Mouse (Mus musculus) G1E (cell line): Measurements from ENCODE around the gene Gm47841. TPM values are rescaled to one million over a fixed set of nuclear protein-coding genes. Genes with fewer than 3 reads are reported as not detected.

Experiments used
- ATAC-seq: 2 replicates; pipeline ENCODE4 v1.8.0; 2016; ENCODE audit warnings: mild to moderate bottlenecking; ENCODE audit not compliant: insufficient number of reproducible peaks, poor library complexity, low FRiP score, severe bottlenecking; ENCODE audit errors: extremely low read depth
- DNase-seq: peaks from one replicate; pipeline ENCODE4 v3.0.0; 2012; ENCODE audit warnings: low spot score
- H3K27me3 ChIP-seq: 2 replicates; pipeline ENCODE4 v1.6.1; 2012; ENCODE audit warnings: mild to moderate bottlenecking, low read length, inconsistent platforms; ENCODE audit not compliant: insufficient read depth
- H3K36me3 ChIP-seq: replicated peaks from 2 replicates; pipeline ENCODE3; 2012; ENCODE audit warnings: mild to moderate bottlenecking, inconsistent platforms
- H3K4me1 ChIP-seq: 2 replicates; pipeline ENCODE4 v1.6.1; 2012; ENCODE audit warnings: low read depth, low read length, inconsistent platforms, mixed read lengths; ENCODE audit not compliant: insufficient read depth
- H3K4me3 ChIP-seq: 2 replicates; pipeline ENCODE4 v1.5.1; 2012; ENCODE audit warnings: low read depth, mild to moderate bottlenecking, inconsistent platforms, low read length, moderate library complexity, mixed read lengths
- H3K9me3 ChIP-seq: replicated peaks from 2 replicates; pipeline ENCODE4 v1.6.1; 2012; ENCODE audit warnings: inconsistent platforms
- CTCF ChIP-seq: IDR thresholded peaks from 2 replicates; pipeline ENCODE4 v1.5.1; 2012; ENCODE audit warnings: low read depth, low read length, inconsistent platforms, mixed read lengths
- GATA1 ChIP-seq: IDR thresholded peaks from 2 replicates; pipeline ENCODE4 v1.6.1; 2012; ENCODE audit warnings: borderline replicate concordance, low read length, inconsistent platforms, mixed read lengths
- GATA2 ChIP-seq: IDR thresholded peaks from 2 replicates; pipeline ENCODE4 v1.6.1; 2012; ENCODE audit warnings: low read depth, low read length, inconsistent platforms, borderline replicate concordance
- POLR2AphosphoS5 ChIP-seq: IDR thresholded peaks from 2 replicates; pipeline ENCODE4 v1.6.1; 2012; ENCODE audit warnings: low read depth, low read length, inconsistent platforms; ENCODE audit not compliant: insufficient replicate concordance
- TAL1 ChIP-seq: conservative IDR thresholded peaks from 2 replicates; pipeline ENCODE4 v1.6.1; 2012; ENCODE audit warnings: low read depth, low read length, inconsistent platforms, mixed read lengths
- polyA plus RNA-seq: library from polyadenylated mRNA; stranded (reverse); fragments of >175 nt; gene quantifications from 2 replicates; pipeline ENCODE4 v1.2.3, GENCODE M21; 2012
- total RNA-seq, 2 experiments: library from RNA; stranded (forward) in 1 of 2; stranded (reverse) in 1 of 2; fragments of 200-1000 nt in 1 of 2; fragments of >200 nt in 1 of 2; fragmentation: Nextera tagmentation in 1 of 2; gene quantifications; 2 replicates each; pipeline ENCODE4 v1.2.3; 2014 to 2017

Gene Gm47841
- total and polyA plus RNA-seq, 3 experiments: not detected

- Histone ChIP-seq H3K4me1 (no peaks in the 10 kb centered on the region), H3K27me3 (no peaks in the 10 kb centered on the region), H3K4me3 (no peak overlapping the region), H3K36me3 (no peaks in the 10 kb centered on the region), H3K9me3 (peaks cover 82% of the 10 kb centered on the region)
- ATAC-seq: no peak
- no peak for DNase-seq
- TF ChIP-seq GATA1 (no peak), CTCF (no peak), TAL1 (no peak), POLR2AphosphoS5 (no peak), GATA2 (no peak)
Measured at GRCm38 (mm10) chr15:101091551-101091950, 44.4 kb upstream of the Gm47841 start.

GRCm38 (mm10) chr15:101088291-101088690 lies 41.1 kb upstream of the Gm47841 start:
- Histone ChIP-seq H3K4me3 (no peak overlapping the region), H3K9me3 (peaks cover 72% of the 10 kb centered on the region), H3K27me3 (no peaks in the 10 kb centered on the region), H3K4me1 (no peaks in the 10 kb centered on the region), H3K36me3 (no peaks in the 10 kb centered on the region)
- TF ChIP-seq GATA1: no peak
- no peak for TF ChIP-seq CTCF
- TF ChIP-seq POLR2AphosphoS5: no peak
- no peak for TF ChIP-seq TAL1
- no peak for TF ChIP-seq GATA2
- DNase-seq (no peak), ATAC-seq (no peak)

- H3K9me3 ChIP-seq: peaks cover 70% of the 10 kb centered on the region
- ATAC-seq (no peak), DNase-seq (no peak)
- H3K27me3 ChIP-seq: no peaks in the 10 kb centered on the region
- H3K36me3 ChIP-seq: no peaks in the 10 kb centered on the region
- TF ChIP-seq POLR2AphosphoS5: no peak
- no peak for TF ChIP-seq GATA2
- TF ChIP-seq GATA1: no peak
- TF ChIP-seq CTCF: no peak
- TF ChIP-seq TAL1: no peak
- H3K4me1 ChIP-seq: no peaks in the 10 kb centered on the region
- no peak overlapping the region for H3K4me3 ChIP-seq
Measured at GRCm38 (mm10) chr15:101086956-101087355, 39.8 kb upstream of the Gm47841 start.

- no peaks in the 10 kb centered on the region for H3K27me3 ChIP-seq
- no peak for DNase-seq
- ATAC-seq: no peak
- TF ChIP-seq POLR2AphosphoS5: no peak
- no peak for TF ChIP-seq CTCF
- H3K4me1 ChIP-seq: no peaks in the 10 kb centered on the region
- H3K36me3 ChIP-seq: no peaks in the 10 kb centered on the region
- H3K9me3 ChIP-seq: peaks cover 68% of the 10 kb centered on the region
- H3K4me3 ChIP-seq: no peak overlapping the region
Measured at GRCm38 (mm10) chr15:101086451-101086850, 39.3 kb upstream of the Gm47841 start.

GRCm38 (mm10) chr15:101084499-101084898 lies 37.3 kb upstream of the Gm47841 start:
- no peaks in the 10 kb centered on the region for H3K27me3 ChIP-seq
- no peaks in the 10 kb centered on the region for H3K4me1 ChIP-seq
- TF ChIP-seq GATA2: no peak
- no peak for TF ChIP-seq TAL1
- no peak for TF ChIP-seq CTCF
- TF ChIP-seq GATA1: no peak
- no peak for TF ChIP-seq POLR2AphosphoS5
- no peaks in the 10 kb centered on the region for H3K36me3 ChIP-seq
- ATAC-seq: no peak
- no peak for DNase-seq
- no peak overlapping the region; the same call in 1 of the 2 replicates for H3K4me3 ChIP-seq
- peaks cover 66% of the 10 kb centered on the region for H3K9me3 ChIP-seq

- Histone ChIP-seq H3K4me1 (no peaks in the 10 kb centered on the region), H3K27me3 (no peaks in the 10 kb centered on the region), H3K36me3 (no peaks in the 10 kb centered on the region), H3K9me3 (peaks cover 70% of the 10 kb centered on the region), H3K4me3 (no peak overlapping the region)
- TF ChIP-seq TAL1: no peak
- TF ChIP-seq POLR2AphosphoS5: no peak
- no peak for TF ChIP-seq GATA1
- no peak for TF ChIP-seq CTCF
- TF ChIP-seq GATA2: no peak
- no peak for DNase-seq
- no peak for ATAC-seq
Measured at GRCm38 (mm10) chr15:101082236-101082635, 35.0 kb upstream of the Gm47841 start.

GRCm38 (mm10) chr15:101081035-101081548 lies 33.9 kb upstream of the Gm47841 start:
- TF ChIP-seq CTCF (no peak), POLR2AphosphoS5 (no peak), GATA2 (no peak), TAL1 (no peak), GATA1 (no peak)
- DNase-seq (no peak), ATAC-seq (no peak)
- H3K4me3 ChIP-seq: no peak overlapping the region
- no peaks in the 10 kb centered on the region for H3K36me3 ChIP-seq
- H3K27me3 ChIP-seq: no peaks in the 10 kb centered on the region
- H3K4me1 ChIP-seq: no peaks in the 10 kb centered on the region
- peaks cover 78% of the 10 kb centered on the region for H3K9me3 ChIP-seq
